Mouse (Mus musculus) midbrain, embryonic 13.5 days (tissue): ENCODE measurements around the gene Plekha7. TPM values are rescaled to one million over a fixed set of nuclear protein-coding genes. Genes with fewer than 3 reads are reported as not detected.
A peak's percentile ranks its signal among the peaks of the same experiment; 100 is the strongest.

Experiments
- ATAC-seq: fragments of 200-750 bp; cut with Nextera tagmentation; 2 replicates; pipeline ENCODE4 v1.8.0; 2017; ENCODE audit warnings: mild to moderate bottlenecking, moderate TSS enrichment, moderate library complexity
- H3K27ac ChIP-seq: fragments of 300-500 bp; sonication (generic); 2 replicates; pipeline ENCODE4 v1.5.1; 2015; ENCODE audit warnings: inconsistent platforms, mild to moderate bottlenecking, moderate library complexity
- H3K27me3 ChIP-seq: fragments of 300-500 bp; sonication (generic); 2 replicates; pipeline ENCODE4 v1.6.1; 2015; ENCODE audit warnings: mild to moderate bottlenecking, inconsistent platforms
- H3K36me3 ChIP-seq: fragments of 300-500 bp; sonication (generic); 2 replicates; pipeline ENCODE4 v1.6.1; 2015; ENCODE audit warnings: mild to moderate bottlenecking, inconsistent platforms
- H3K4me1 ChIP-seq: fragments of 300-500 bp; sonication (generic); replicated peaks from 2 replicates; pipeline ENCODE4 v1.6.1; 2015; ENCODE audit warnings: inconsistent platforms
- H3K4me2 ChIP-seq: fragments of 300-500 bp; sonication (generic); replicated peaks from 2 replicates; pipeline ENCODE4 v1.6.1; 2015; ENCODE audit warnings: moderate library complexity, mild to moderate bottlenecking, inconsistent platforms
- H3K4me3 ChIP-seq: fragments of 300-500 bp; sonication (generic); replicated peaks from 2 replicates; pipeline ENCODE4 v1.5.1; 2015; ENCODE audit warnings: mild to moderate bottlenecking, inconsistent platforms
- H3K9ac ChIP-seq: fragments of 300-500 bp; sonication (generic); replicated peaks from 2 replicates; pipeline ENCODE4 v1.6.1; 2015; ENCODE audit warnings: mild to moderate bottlenecking, inconsistent platforms
- H3K9me3 ChIP-seq: fragments of 300-500 bp; sonication (generic); 2 replicates; pipeline ENCODE4 v1.6.1; 2016; ENCODE audit warnings: mild to moderate bottlenecking, inconsistent platforms
- WGBS: fragments of 180-500 bp; shearing (Covaris S2); methylation state at CpG from one replicate; pipeline ENCODE4 v1.1.7; 2015; 5-methylcytosine and 5-hydroxymethylcytosine counted together
- polyA plus RNA-seq: library from polyadenylated mRNA; unstranded; fragments of >200 nt; fragmentation: Nextera tagmentation; extraction: Ambion mirVana; gene quantifications from 2 replicates; pipeline ENCODE4 v1.2.1, GENCODE M21; 2015

Gene Plekha7
- polyA plus RNA-seq, 1 experiment from 2014 or later, result 10.1 TPM

DNA sequence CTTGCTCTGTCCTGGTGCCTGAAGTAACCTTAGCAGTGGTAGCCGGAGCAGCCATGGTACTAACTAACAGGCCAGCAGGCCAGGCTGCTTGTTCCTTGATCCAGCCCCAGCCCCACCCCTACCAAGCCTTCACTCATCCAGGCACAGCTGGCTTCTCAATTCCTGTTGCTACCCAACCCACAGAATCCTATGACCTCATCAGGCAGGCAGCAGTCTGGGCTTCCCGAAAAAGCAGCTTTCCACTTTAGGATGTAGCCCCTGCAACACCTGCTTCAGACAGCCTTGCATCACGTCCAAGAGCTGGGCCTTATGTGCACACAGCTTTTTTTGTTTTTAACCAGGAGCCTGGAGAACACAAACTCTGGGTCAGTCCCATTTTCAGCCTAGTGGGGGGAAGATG lies 117.0 kb downstream of the Plekha7 start:
- H3K27me3 ChIP-seq, result no peaks in the 10 kb centered on the region
- H3K4me3 ChIP-seq, result no peak overlapping the region
- H3K27ac ChIP-seq, result 0 out of 2 replicates have a peak overlapping the region, but pooled peaks have one; percentile 25
- H3K9me3 ChIP-seq, result no peaks in the 10 kb centered on the region
- ATAC-seq, result peak; percentile 75
- no peak overlapping the region for H3K4me2 ChIP-seq
- no peak overlapping the region for H3K9ac ChIP-seq
- no peaks in the 10 kb centered on the region for H3K36me3 ChIP-seq
- peaks cover 39% of the 10 kb centered on the region for H3K4me1 ChIP-seq
- WGBS, result 10% methylated on average over 3 of the region's 3 CpGs

DNA sequence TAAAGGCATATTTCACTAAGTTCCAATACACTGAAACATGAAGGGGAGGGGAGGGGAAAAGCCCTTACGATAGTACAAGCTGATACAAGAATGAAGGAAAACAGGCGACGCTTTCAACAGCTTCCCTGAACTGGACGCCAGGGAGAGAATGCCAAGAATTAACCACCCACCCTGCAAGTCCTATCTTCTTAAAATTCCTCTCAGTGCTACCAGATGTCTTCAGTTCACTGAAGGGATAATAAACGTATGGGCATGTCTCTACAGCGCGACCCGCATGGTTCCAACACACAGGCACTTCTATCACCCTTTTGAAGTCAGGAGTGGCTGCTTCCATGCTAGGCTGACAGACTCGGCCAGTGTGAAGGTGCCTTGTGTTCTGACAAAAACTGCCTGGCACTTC lies 118.5 kb downstream of the Plekha7 start:
- Histone ChIP-seq H3K27ac (no peak overlapping the region), H3K4me3 (no peak overlapping the region), H3K9ac (no peak overlapping the region), H3K4me2 (no peak overlapping the region), H3K27me3 (no peaks in the 10 kb centered on the region), H3K9me3 (no peaks in the 10 kb centered on the region), H3K36me3 (no peaks in the 10 kb centered on the region), H3K4me1 (peaks cover 53% of the 10 kb centered on the region)
- WGBS, result 49% methylated on average over 9 of the region's 9 CpGs
- ATAC-seq, result no peak

DNA sequence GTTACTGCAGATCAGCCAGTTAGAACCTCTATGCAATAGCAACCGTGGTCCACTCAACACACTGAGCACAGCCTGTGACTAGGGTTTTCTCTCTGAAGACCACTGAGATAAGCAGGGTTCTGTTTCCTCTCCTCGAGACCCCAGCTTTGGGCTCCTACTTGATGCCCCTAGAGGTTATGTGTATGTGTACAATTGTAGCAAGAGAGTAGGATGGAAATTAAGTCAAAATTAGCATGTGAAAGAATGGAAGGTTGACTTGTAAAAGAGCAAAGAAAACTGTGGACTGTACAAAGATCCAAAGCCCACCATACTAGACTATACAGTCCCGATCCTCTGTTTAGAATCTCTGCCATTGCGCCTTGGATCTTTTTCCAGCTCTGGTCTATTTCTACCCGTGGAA lies 119.8 kb downstream of the Plekha7 start:
- no peak for ATAC-seq
- no peaks in the 10 kb centered on the region for H3K9me3 ChIP-seq
- H3K4me1 ChIP-seq, result peaks cover 65% of the 10 kb centered on the region
- no peak overlapping the region for H3K4me2 ChIP-seq
- H3K9ac ChIP-seq, result no peak overlapping the region
- no peaks in the 10 kb centered on the region for H3K27me3 ChIP-seq
- no peak overlapping the region for H3K27ac ChIP-seq
- H3K36me3 ChIP-seq, result no peaks in the 10 kb centered on the region
- no peak overlapping the region for H3K4me3 ChIP-seq
- 89% methylated on average over 5 of the region's 5 CpGs for WGBS

DNA sequence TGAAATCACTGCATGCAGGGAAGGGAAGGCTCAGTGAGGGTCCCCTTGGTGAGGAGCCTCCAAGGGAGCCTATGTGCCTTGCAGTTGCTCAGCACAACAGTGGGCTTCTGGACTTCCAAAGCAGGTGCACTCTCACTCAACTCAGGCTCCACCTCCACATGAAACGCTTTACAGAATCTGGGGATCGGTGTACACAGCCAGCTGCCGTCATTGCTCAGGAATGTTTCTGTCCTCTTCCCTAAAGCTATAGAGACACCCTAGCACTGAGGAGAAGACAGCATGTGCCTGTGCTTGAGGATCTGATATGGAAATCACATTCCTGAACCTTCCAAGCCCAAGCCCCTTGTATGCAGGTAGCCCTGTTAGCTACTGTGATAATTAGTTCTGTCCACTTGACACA lies 120.7 kb downstream of the Plekha7 start:
- whole genome bisulfite sequencing, result 91% methylated on average over 3 of the region's 3 CpGs
- no peak for ATAC-seq
- H3K4me1 ChIP-seq, result peaks cover 65% of the 10 kb centered on the region
- H3K27ac ChIP-seq, result no peak overlapping the region
- H3K36me3 ChIP-seq, result no peaks in the 10 kb centered on the region
- H3K9ac ChIP-seq, result no peak overlapping the region
- no peak overlapping the region for H3K4me3 ChIP-seq
- H3K9me3 ChIP-seq, result no peaks in the 10 kb centered on the region
- no peaks in the 10 kb centered on the region for H3K27me3 ChIP-seq
- no peak overlapping the region for H3K4me2 ChIP-seq

DNA sequence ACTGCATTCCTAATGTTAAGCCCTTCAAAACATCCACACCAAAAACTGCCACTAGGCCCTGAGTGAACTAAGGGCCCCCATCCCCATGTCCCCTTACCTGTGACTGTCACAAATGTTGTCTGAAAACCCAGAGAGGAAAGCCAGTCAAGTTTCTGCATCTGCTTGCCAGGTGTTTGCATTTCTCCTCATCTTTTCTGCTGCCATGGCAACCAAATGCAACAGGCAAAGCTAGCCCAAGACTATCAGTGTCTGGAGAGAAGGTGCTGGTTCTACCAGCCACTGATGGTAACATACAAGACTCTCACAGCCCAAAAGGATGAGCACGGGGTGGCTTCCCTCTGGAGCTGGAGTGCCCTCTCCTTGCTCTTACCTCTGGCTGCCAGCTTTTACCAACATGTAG lies 121.3 kb downstream of the Plekha7 start:
- ATAC-seq, result no peak
- 93% methylated on average over 1 of the region's 1 CpGs for WGBS
- no peaks in the 10 kb centered on the region for H3K9me3 ChIP-seq
- no peaks in the 10 kb centered on the region for H3K27me3 ChIP-seq
- H3K36me3 ChIP-seq, result no peaks in the 10 kb centered on the region
- H3K4me2 ChIP-seq, result no peak overlapping the region
- peaks cover 64% of the 10 kb centered on the region for H3K4me1 ChIP-seq
- H3K27ac ChIP-seq, result no peak overlapping the region
- no peak overlapping the region for H3K4me3 ChIP-seq
- no peak overlapping the region for H3K9ac ChIP-seq

DNA sequence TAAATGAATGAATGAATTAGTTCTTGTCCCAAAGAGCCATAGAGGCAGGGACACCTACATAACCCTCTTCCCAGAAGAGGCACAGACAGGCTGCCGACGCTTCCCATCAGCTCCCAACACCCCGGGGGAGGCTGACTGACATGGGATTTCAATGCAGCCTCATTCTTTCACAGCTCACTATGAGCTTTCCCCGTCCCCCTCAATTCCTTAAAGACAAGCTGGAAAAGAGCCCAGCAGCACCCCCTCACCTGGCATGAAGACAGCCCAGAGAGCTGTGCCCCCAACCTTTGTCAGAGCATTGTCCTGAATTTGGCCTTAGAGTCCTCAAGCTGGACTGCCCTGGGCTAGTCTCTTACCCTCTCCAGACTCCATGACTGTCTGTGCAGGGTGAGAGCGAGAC lies 122.0 kb downstream of the Plekha7 start:
- peaks cover 57% of the 10 kb centered on the region for H3K4me1 ChIP-seq
- no peak overlapping the region for H3K4me2 ChIP-seq
- H3K4me3 ChIP-seq, result no peak overlapping the region

DNA sequence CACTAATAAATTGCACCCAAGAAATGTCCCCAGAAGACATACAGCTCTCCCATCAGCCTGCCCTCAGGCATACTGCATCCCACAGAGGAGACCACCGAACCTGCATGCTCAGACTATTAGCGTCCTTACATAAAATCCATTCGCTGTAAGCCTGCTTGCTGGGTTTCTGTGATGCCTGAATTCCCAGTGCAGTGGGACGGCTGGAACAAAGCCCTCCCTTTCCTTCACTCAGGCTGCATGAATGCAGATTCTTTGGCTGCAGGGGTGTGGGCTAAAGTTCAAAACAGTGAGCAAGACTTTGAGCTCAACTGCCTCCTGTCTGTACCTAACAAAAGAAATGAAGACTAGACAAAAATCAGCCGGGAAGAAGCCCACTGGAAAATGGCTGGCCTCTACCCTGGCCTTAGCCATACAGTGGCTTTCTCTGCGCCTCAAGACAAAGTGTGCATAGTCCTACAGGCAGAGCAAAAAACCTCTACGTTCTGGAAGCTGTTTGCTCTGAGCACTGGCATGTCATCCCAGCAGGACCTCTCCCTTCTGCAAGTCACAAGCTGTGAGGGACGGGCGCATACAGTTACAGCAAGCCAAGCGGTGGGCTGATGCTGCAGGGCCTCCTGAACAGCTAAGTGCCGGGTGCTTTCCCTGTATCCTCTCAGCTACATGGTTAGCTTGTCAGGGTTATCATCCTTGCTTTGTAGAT lies 123.7 kb downstream of the Plekha7 start:
- H3K9me3 ChIP-seq, result no peaks in the 10 kb centered on the region
- no peaks in the 10 kb centered on the region for H3K36me3 ChIP-seq
- H3K4me2 ChIP-seq, result peak overlapping the region; percentile 12
- H3K4me3 ChIP-seq, result no peak overlapping the region
- ATAC-seq, result peak; percentile 44
- peaks cover 41% of the 10 kb centered on the region for H3K4me1 ChIP-seq
- H3K27ac ChIP-seq, result peak overlapping the region; percentile 73
- 11% methylated on average over 11 of the region's 11 CpGs for WGBS
- peak overlapping the region; percentile 15; the same call in 1 of the 2 replicates for H3K9ac ChIP-seq
- H3K27me3 ChIP-seq, result no peaks in the 10 kb centered on the region

More for the DNA sequence above, 122.0 kb downstream of the Plekha7 start:
- Histone ChIP-seq H3K27ac (no peak overlapping the region), H3K9me3 (no peaks in the 10 kb centered on the region), H3K9ac (no peak overlapping the region), H3K36me3 (no peaks in the 10 kb centered on the region), H3K27me3 (no peaks in the 10 kb centered on the region)
- 36% methylated on average over 5 of the region's 5 CpGs for WGBS
- ATAC-seq, result no peak

DNA sequence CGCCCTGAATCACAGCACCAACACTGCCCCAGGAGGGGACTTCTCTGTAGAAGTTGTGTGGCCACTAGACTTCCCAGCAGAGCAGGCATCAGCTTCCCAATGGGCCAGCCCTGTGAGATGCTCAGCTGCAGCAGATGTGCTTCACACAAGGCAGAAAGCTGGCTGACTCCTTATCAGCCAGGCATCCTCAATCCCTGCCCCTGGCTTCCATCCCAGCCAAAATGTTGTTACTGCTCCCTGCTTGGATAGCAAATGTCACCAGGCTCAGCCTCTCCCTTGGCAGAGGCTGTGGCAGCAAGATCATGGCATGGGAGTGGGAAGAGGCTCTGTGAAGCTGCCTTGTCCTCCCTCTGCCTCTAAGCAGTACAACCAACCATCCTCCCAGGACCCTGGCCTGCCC lies 125.7 kb downstream of the Plekha7 start:
- Histone ChIP-seq H3K4me3 (no peak overlapping the region), H3K9ac (no peak overlapping the region), H3K4me1 (peaks cover 37% of the 10 kb centered on the region), H3K9me3 (no peaks in the 10 kb centered on the region), H3K36me3 (no peaks in the 10 kb centered on the region), H3K4me2 (no peak overlapping the region), H3K27me3 (no peaks in the 10 kb centered on the region), H3K27ac (no peak overlapping the region)
- no peak for ATAC-seq
- 96% methylated on average over 1 of the region's 1 CpGs for WGBS

DNA sequence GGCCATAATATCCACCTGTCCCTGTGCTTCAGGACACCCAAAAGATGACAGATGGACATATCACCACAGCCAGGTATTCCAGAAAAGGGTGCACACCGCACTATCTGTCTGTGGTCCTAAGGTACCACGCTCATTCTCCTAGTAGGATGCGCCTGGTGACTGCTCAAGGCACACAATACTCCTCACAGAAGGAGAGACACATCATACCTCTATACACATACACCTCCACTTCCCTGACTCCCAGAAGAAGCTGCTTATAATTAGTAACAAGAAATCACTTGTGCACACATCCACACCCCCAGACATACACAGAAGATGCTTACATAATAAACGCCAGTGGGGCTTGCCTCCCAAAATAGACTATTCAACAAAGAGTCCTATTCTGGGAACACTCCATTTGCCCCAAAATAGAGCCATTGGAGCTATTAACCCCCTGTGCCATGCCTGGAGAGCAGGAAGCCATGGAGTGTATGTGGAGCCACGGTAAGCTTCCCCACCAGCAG lies 126.7 kb downstream of the Plekha7 start:
- no peak overlapping the region for H3K4me2 ChIP-seq
- no peak overlapping the region for H3K4me3 ChIP-seq
- no peak overlapping the region for H3K27ac ChIP-seq
- no peak for ATAC-seq
- no peaks in the 10 kb centered on the region for H3K27me3 ChIP-seq
- no peaks in the 10 kb centered on the region for H3K36me3 ChIP-seq
- no peak overlapping the region for H3K9ac ChIP-seq
- no peaks in the 10 kb centered on the region for H3K9me3 ChIP-seq
- peaks cover 30% of the 10 kb centered on the region for H3K4me1 ChIP-seq
- WGBS, result 93% methylated on average over 5 of the region's 5 CpGs

DNA sequence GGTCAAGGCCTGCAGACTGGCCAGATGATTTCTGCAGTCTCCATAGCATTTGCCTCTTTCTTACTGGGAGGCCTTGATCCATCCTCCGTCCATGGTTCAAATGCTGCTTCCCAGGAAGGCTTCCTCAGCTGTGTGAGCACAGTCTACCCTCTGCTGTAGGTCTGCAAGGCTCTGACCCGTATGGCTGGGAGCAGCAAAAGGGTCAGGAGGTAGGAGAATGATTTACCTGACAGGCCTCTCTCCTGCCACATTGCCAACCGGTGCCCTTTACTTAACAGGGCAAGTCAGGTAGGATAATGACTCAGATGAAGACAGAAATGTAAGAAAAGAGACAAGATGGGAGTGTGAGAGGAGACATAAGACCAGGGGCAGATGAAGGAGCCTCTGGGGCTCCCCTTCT lies 129.3 kb downstream of the Plekha7 start:
- Histone ChIP-seq H3K4me2 (no peak overlapping the region), H3K36me3 (no peaks in the 10 kb centered on the region), H3K27me3 (no peaks in the 10 kb centered on the region), H3K4me1 (peaks cover 4% of the 10 kb centered on the region), H3K9ac (no peak overlapping the region), H3K9me3 (no peaks in the 10 kb centered on the region), H3K4me3 (no peak overlapping the region), H3K27ac (no peak overlapping the region)
- ATAC-seq, result no peak
- 93% methylated on average over 3 of the region's 3 CpGs for WGBS

DNA sequence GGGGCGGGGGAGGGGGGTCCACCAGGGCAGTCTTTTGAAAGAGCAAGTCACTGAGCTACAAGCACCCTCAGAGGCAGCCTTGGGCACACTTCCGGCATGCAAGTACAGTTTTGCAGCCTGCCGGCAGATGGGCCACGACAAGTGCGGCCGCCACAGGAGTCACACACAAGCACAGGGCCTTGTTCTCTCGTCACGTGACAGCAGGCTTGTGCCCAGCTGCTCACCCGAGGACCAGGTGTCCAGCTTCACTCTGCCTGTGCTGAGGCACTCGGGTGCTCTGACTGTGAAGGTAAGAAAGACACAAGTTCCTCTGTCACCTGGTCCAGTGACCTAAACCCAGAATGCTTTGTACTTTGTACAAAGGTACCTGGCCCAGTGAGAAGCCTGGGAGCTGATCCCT lies 135.4 kb downstream of the Plekha7 start:
- peak; percentile 60; the same call in 1 of the 2 replicates for ATAC-seq
- Histone ChIP-seq H3K36me3 (peaks cover 4% of the 10 kb centered on the region), H3K9ac (no peak overlapping the region; the same call in 1 of the 2 replicates), H3K9me3 (no peaks in the 10 kb centered on the region), H3K4me1 (peaks cover 12% of the 10 kb centered on the region), H3K27me3 (no peaks in the 10 kb centered on the region), H3K4me2 (no peak overlapping the region), H3K4me3 (no peak overlapping the region), H3K27ac (no peak overlapping the region)
- WGBS, result 56% methylated on average over 10 of the region's 10 CpGs

DNA sequence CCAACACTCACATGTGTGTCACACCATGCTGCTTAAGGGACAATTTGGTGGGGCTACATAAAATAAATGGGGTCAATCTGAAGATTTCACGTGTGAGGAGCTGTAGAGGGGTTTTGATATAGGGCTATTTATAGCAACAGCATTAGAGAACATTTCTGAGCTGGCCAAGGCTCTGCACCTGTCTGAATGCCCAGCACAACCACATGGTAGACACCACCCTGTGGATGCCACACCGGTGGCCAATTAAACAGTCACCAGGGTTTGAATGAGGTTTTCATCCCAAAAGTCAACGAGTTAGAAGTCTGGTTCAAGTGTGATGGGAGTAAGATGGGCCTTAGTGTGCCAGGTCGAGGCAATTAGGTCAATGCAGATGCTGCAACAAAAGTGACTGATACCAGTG lies 138.8 kb downstream of the Plekha7 start:
- WGBS, result 92% methylated on average over 4 of the region's 4 CpGs
- H3K27ac ChIP-seq, result no peak overlapping the region
- peaks cover 4% of the 10 kb centered on the region for H3K36me3 ChIP-seq
- H3K4me2 ChIP-seq, result no peak overlapping the region
- H3K9me3 ChIP-seq, result no peaks in the 10 kb centered on the region
- H3K4me3 ChIP-seq, result no peak overlapping the region
- H3K4me1 ChIP-seq, result peaks cover 12% of the 10 kb centered on the region
- no peak for ATAC-seq
- no peaks in the 10 kb centered on the region for H3K27me3 ChIP-seq
- H3K9ac ChIP-seq, result no peak overlapping the region

DNA sequence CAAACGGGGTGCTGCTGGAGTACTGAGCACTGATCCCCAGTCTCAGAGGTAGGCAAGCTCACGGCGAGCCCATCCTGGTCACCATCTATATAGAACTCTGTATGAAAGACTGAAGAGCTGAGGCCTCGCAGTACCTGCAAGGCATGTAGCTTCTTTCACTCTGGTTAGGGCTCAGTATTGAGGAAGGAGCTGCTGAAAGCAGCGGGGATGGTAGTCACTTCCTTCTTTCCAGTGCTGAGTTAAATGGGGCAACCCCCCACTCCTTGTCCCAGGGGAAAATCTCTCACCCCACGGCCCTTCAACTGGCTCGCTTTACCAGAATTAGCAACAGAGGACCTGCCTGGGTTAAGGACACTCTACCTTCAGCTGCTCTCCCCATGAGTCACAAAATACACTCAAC lies 140.0 kb downstream of the Plekha7 start:
- Histone ChIP-seq H3K27me3 (no peaks in the 10 kb centered on the region), H3K9ac (no peak overlapping the region), H3K4me1 (peaks cover 10% of the 10 kb centered on the region), H3K9me3 (no peaks in the 10 kb centered on the region), H3K36me3 (peaks cover 12% of the 10 kb centered on the region), H3K4me2 (no peak overlapping the region), H3K27ac (no peak overlapping the region), H3K4me3 (no peak overlapping the region)
- WGBS, result 91% methylated on average over 7 of the region's 7 CpGs
- ATAC-seq, result no peak
